Mouse (Mus musculus) lung, adult 2 months (tissue): Measurements from ENCODE around the gene Olfr1150-ps1.

Experiments
- CTCF ChIP-seq: fragments of 200-500 bp; IDR thresholded peaks from 2 replicates; pipeline ENCODE4 v1.5.1; 2011; ENCODE audit warnings: mild to moderate bottlenecking, low read length, control low read depth; ENCODE audit not compliant: insufficient read depth
- POLR2A ChIP-seq: fragments of 200-500 bp; IDR thresholded peaks from 2 replicates; pipeline ENCODE4 v1.6.1; 2011; ENCODE audit warnings: low read depth, mild to moderate bottlenecking, control low read depth, low read length, borderline replicate concordance; ENCODE audit errors: extremely low read depth

DNA sequence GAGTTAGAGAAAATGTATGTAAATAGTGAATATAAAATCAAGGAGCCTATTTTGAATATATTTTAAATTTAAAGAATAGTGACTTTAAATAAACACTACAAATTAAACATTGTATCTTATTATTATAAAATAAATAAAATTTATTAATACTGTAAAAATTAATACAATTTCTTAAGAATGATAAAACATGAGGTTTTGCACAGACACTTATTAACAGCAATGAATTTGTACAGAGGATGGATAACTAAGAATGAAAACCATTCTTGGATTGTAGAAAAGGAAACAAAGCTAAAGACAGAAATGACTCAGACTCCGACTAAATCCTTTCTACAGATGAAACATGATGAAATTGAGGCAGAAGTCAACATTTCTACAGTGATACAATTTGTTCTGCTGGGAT is 34.3 kb upstream of the Olfr1150-ps1 start, which contains the start of gene Olfr1145:
- no peak for TF ChIP-seq CTCF
- no peak for TF ChIP-seq POLR2A
